Mouse (Mus musculus): ENCODE data around the gene Aff4. TPM values are rescaled to one million over a fixed set of nuclear protein-coding genes. Genes with fewer than 3 reads are reported as not detected.

Aff4 gene
- total RNA-seq, 2 experiments from 2014 or later, result 127 to 129 TPM

GRCm38 (mm10) chr11:53456474-53457371, 106.1 kb downstream of the Aff4 start, which contains the start of the genes Gm10447 and Shroom1:
Gene Gm10447 (minus strand): TSS chr11:53457110.
Gene Shroom1 (plus strand): TSS chr11:53457205.
- intact Hi-C loops (cut with DNase I), result no loop called here
- peak; percentile 65 to 69 for DNase-seq

- intact Hi-C loops (cut with DNase I), result no loop called here
- no peak for DNase-seq
These were observed 106.8 kb downstream of the Aff4 start for GRCm38 (mm10) chr11:53457372-53457954.

- intact Hi-C loops (cut with DNase I), result no loop called here
- DNase-seq, result no peak
These were observed 108.4 kb downstream of the Aff4 start for GRCm38 (mm10) chr11:53458996-53459395.

GRCm38 (mm10) chr11:53460192-53460591, 109.6 kb downstream of the Aff4 start:
- no peak for DNase-seq
- intact Hi-C loops (cut with DNase I), result no loop called here

GRCm38 (mm10) chr11:53461727-53462126, 111.1 kb downstream of the Aff4 start:
- intact Hi-C loops (cut with DNase I), result no loop called here
- no peak for DNase-seq

GRCm38 (mm10) chr11:53463551-53464424, 113.2 kb downstream of the Aff4 start:
- peak in 1 of 2 experiments; percentile 36 for DNase-seq
- intact Hi-C loops (cut with DNase I), result no loop called here

GRCm38 (mm10) chr11:53466231-53466971, 115.8 kb downstream of the Aff4 start:
- peak; percentile 75 to 87 for DNase-seq
- intact Hi-C loops (cut with DNase I), result loop anchor here (5.0 kb wide), 1 partner anchor 54 kb away; no protein-coding TSS in a partner anchor

GRCm38 (mm10) chr11:53469294-53469967, 118.8 kb downstream of the Aff4 start:
- intact Hi-C loops (cut with DNase I), result loop anchor here (1.0 to 5.0 kb wide), 2 partner anchors 57 to 156 kb away; no protein-coding TSS in a partner anchor
- DNase-seq, result no peak

- DNase-seq, result peak; percentile 93 to 95
- intact Hi-C loops (cut with DNase I), result loop anchor here (1.0 to 5.0 kb wide), 7 partner anchors 41 to 267 kb away; partner anchors contain the start of gene Kif3a
These were observed 119.5 kb downstream of the Aff4 start, which contains the start of gene Gm9837 for GRCm38 (mm10) chr11:53469968-53470695. Gene Gm9837 (minus strand): TSS chr11:53470479.

Small RNA genes within 50 kb of the gene (microRNA-seq; reads per million reads assigned to microRNA genes)
- gene Mir6920, result 0 reads per million in 2 experiments

Other genes starting within 250 kb of the Aff4 start
- gene Hspa4, start 50.4 kb upstream of the Aff4 start, total RNA-seq (2021), result 100 to 1,000 TPM; 128 to 136 TPM
- gene Zcchc10, start 26.2 kb upstream of the Aff4 start, total RNA-seq (2021), result 1 to 10 TPM; 7.5 to 8.1 TPM
- gene Leap2, start 72.3 kb downstream of the Aff4 start, total RNA-seq (2021), result not detected
- 1,000 to 10,000 TPM; 2,089 to 2,111 TPM for gene Uqcrq, start 80.0 kb downstream of the Aff4 start, total RNA-seq (2021)
- gene Gdf9, start 80.2 kb downstream of the Aff4 start, total RNA-seq (2021), result under 1 TPM; 0.14 to 0.32 TPM
- under 1 TPM in 1 of 2 experiments, not detected in 1; 0.10 TPM for gene Gm10447, start 106.3 kb downstream of the Aff4 start, total RNA-seq (2021)
- gene Shroom1, start 106.4 kb downstream of the Aff4 start, total RNA-seq (2021), result under 1 TPM; 0.55 to 0.69 TPM
- gene Gm9837, start 119.6 kb downstream of the Aff4 start, total RNA-seq (2021), result not detected
- gene Gm9945, start 129.3 kb downstream of the Aff4 start, total RNA-seq (2021), result not detected
- gene Sowaha, start 129.4 kb downstream of the Aff4 start, total RNA-seq (2021), result under 1 TPM; 0.10 TPM
- 10 to 100 TPM; 62.5 to 62.7 TPM for gene Sept8, start 168.4 kb downstream of the Aff4 start, total RNA-seq (2021)
- gene Kif3a, start 216.5 kb downstream of the Aff4 start, total RNA-seq (2021), result 10 to 100 TPM; 12.3 to 14.4 TPM